In genomic region chr1:103093908-103094648, GRCm38 (mm10) we compare ENCODE assay signal across 25 mouse cellular contexts.
A peak's percentile ranks its signal among the peaks of the same experiment; 100 is the strongest.
DNase-seq lines count a peak whose midpoint lies in the region; ATAC-seq and TF ChIP-seq lines count a peak whose summit lies in the region.
"Had no signal": no experiment of that assay in that cellular context is flagged by ENCODE, and none has a peak within 500 bp of the region (broad histone marks: within the 10 kb centered on the region; RNA-seq: fewer than 3 reads in every experiment).

No protein-coding gene starts in this region.

- peak; percentile 36; the same call in 1 of the 2 replicates for ATAC-seq in forebrain, embryonic 13.5 days
- ATAC-seq in midbrain, embryonic 12.5 days (ENCODE audit: low FRiP score, low read depth), result peak; percentile 79
- ATAC-seq: intestine, embryonic 15.5 days had no signal

- 35% methylated on average over 2 of the region's 2 CpGs for WGBS in forebrain, embryonic 13.5 days
- 75% methylated on average over 2 of the region's 2 CpGs for WGBS in forebrain, embryonic 10.5 days
- WGBS in midbrain, embryonic 12.5 days, result 35% methylated on average over 2 of the region's 2 CpGs
- 70% methylated on average over 2 of the region's 2 CpGs for WGBS in midbrain, embryonic 10.5 days

- no peak overlapping the region for H3K4me2 ChIP-seq in forebrain, embryonic 13.5 days
- no peak overlapping the region for H3K4me2 ChIP-seq in midbrain, embryonic 12.5 days (replicated peaks)
- H3K4me2 ChIP-seq: intestine, embryonic 15.5 days; liver, embryonic 15.5 days; lung, embryonic 15.5 days; neural tube, embryonic 13.5 days had no signal

- H3K9me3 ChIP-seq in forebrain, embryonic 13.5 days (replicated peaks), result no peaks in the 10 kb centered on the region
- H3K9me3 ChIP-seq in forebrain, embryonic 10.5 days, result no peaks in the 10 kb centered on the region
- H3K9me3 ChIP-seq in midbrain, embryonic 12.5 days, result no peaks in the 10 kb centered on the region
- no peaks in the 10 kb centered on the region for H3K9me3 ChIP-seq in midbrain, embryonic 10.5 days (replicated peaks)
- H3K9me3 ChIP-seq: intestine, embryonic 15.5 days; limb, embryonic 10.5 days; liver, embryonic 15.5 days; lung, embryonic 15.5 days; neural tube, embryonic 13.5 days had no signal

- TF ChIP-seq CTCF in layer of hippocampus, adult 2 months (conservative IDR thresholded peaks at IDR 0.05), result no peak

- H3K27ac ChIP-seq in forebrain, embryonic 13.5 days, result no peak overlapping the region
- no peak overlapping the region for H3K27ac ChIP-seq in forebrain, embryonic 10.5 days
- no peak overlapping the region for H3K27ac ChIP-seq in midbrain, embryonic 12.5 days (replicated peaks)
- no peak overlapping the region for H3K27ac ChIP-seq in midbrain, embryonic 10.5 days (replicated peaks)
- H3K27ac ChIP-seq in layer of hippocampus, adult 2 months, result no peak overlapping the region
- H3K27ac ChIP-seq: intestine, embryonic 15.5 days; limb, embryonic 10.5 days; liver, embryonic 15.5 days; lung, embryonic 15.5 days; neural tube, embryonic 13.5 days had no signal

- no peak overlapping the region for H3K9ac ChIP-seq in forebrain, embryonic 13.5 days
- no peak overlapping the region for H3K9ac ChIP-seq in midbrain, embryonic 12.5 days (replicated peaks)
- H3K9ac ChIP-seq: intestine, embryonic 15.5 days; liver, embryonic 15.5 days; lung, embryonic 15.5 days; neural tube, embryonic 13.5 days had no signal

- no peak for DNase-seq in forebrain, embryonic 10.5 days (ENCODE audit: extremely low spot score, low spot score)
- no peak for DNase-seq in midbrain, embryonic 10.5 days (ENCODE audit: low spot score)
- peak; percentile 70 for DNase-seq in R1 (ENCODE audit: low read depth, low spot score)
- DNase-seq in mesoderm, embryonic 11.5 days (ENCODE audit: low read depth, low spot score), result peak; percentile 0
- no peak for DNase-seq in layer of hippocampus, adult 2 months (ENCODE audit: low spot score in 2 of 2)
- DNase-seq: adrenal gland, postnatal 36 days; B cell, adult 2 months; cerebellum, adult 11 months; cerebellum, postnatal 10 days; kidney, adult 8-10 months; kidney, postnatal 10 days; liver; lung, postnatal 36 days; right cerebral cortex, adult 18-20 months; right cerebral cortex, postnatal 4 days; thymus, postnatal 14 days had no signal

- H3K27me3 ChIP-seq in forebrain, embryonic 13.5 days, result no peaks in the 10 kb centered on the region
- no peaks in the 10 kb centered on the region for H3K27me3 ChIP-seq in forebrain, embryonic 10.5 days (ENCODE audit: poor library complexity, severe bottlenecking)
- H3K27me3 ChIP-seq in midbrain, embryonic 12.5 days, result no peaks in the 10 kb centered on the region
- no peaks in the 10 kb centered on the region for H3K27me3 ChIP-seq in midbrain, embryonic 10.5 days (ENCODE audit: low read depth, poor library complexity, severe bottlenecking)
- H3K27me3 ChIP-seq: CH12.LX; intestine, embryonic 15.5 days; liver, embryonic 15.5 days; lung, embryonic 15.5 days; megakaryocyte, embryonic 14.5 days; neural tube, embryonic 13.5 days had no signal

- H3K4me3 ChIP-seq in forebrain, embryonic 13.5 days, result no peak overlapping the region
- H3K4me3 ChIP-seq in forebrain, embryonic 10.5 days, result no peak overlapping the region
- H3K4me3 ChIP-seq in midbrain, embryonic 12.5 days, result no peak overlapping the region
- H3K4me3 ChIP-seq in midbrain, embryonic 10.5 days, result no peak overlapping the region
- H3K4me3 ChIP-seq in layer of hippocampus, adult 2 months, result no peak overlapping the region
- H3K4me3 ChIP-seq: intestine, embryonic 15.5 days; limb, embryonic 10.5 days; liver, embryonic 15.5 days; lung, embryonic 15.5 days; megakaryocyte, embryonic 14.5 days; neural tube, embryonic 13.5 days had no signal

- no peaks in the 10 kb centered on the region for H3K4me1 ChIP-seq in forebrain, embryonic 13.5 days
- H3K4me1 ChIP-seq in forebrain, embryonic 10.5 days, result no peaks in the 10 kb centered on the region
- H3K4me1 ChIP-seq in midbrain, embryonic 12.5 days, result no peaks in the 10 kb centered on the region
- no peaks in the 10 kb centered on the region for H3K4me1 ChIP-seq in midbrain, embryonic 10.5 days
- H3K4me1 ChIP-seq: intestine, embryonic 15.5 days; limb, embryonic 10.5 days; liver, embryonic 15.5 days; lung, embryonic 15.5 days; megakaryocyte, embryonic 14.5 days; neural tube, embryonic 13.5 days had no signal

- H3K36me3 ChIP-seq in forebrain, embryonic 13.5 days (ENCODE audit: poor library complexity, severe bottlenecking), result no peaks in the 10 kb centered on the region
- no peaks in the 10 kb centered on the region for H3K36me3 ChIP-seq in forebrain, embryonic 10.5 days (replicated peaks)
- no peaks in the 10 kb centered on the region for H3K36me3 ChIP-seq in midbrain, embryonic 12.5 days
- no peaks in the 10 kb centered on the region for H3K36me3 ChIP-seq in midbrain, embryonic 10.5 days
- H3K36me3 ChIP-seq: intestine, embryonic 15.5 days; limb, embryonic 10.5 days; liver, embryonic 15.5 days; lung, embryonic 15.5 days; neural tube, embryonic 13.5 days had no signal

Comparison
In these comparisons a context has a peak if more than half of its experiments do, and no peak if none do; other contexts are left out.
1. DNase-seq: peak in R1 (single experiment) and mesoderm, embryonic 11.5 days (single experiment); none in forebrain, embryonic 10.5 days (single experiment), midbrain, embryonic 10.5 days (single experiment) and layer of hippocampus, adult 2 months (0 of 2).